Mouse (Mus musculus): ENCODE measurements around the gene Recql5. TPM values are rescaled to one million over a fixed set of nuclear protein-coding genes. Genes with fewer than 3 reads are reported as not detected.

Recql5 gene
- total RNA-seq, 1 experiment from 2014 or later = 54.2 TPM

Other genes starting within 250 kb of the Recql5 start
- 59.5 and 71.5 TPM in 2 replicates for gene Grb2, start 224.9 kb downstream of the Recql5 start, total RNA-seq (2017)
- gene Tmem94, start 168.0 kb downstream of the Recql5 start, total RNA-seq (2017) = 17.1 and 19.8 TPM in 2 replicates
- gene Caskin2, start 119.8 kb downstream of the Recql5 start, total RNA-seq (2017) = 2.3 and 4.5 TPM in 2 replicates
- 8.8 and 15.2 TPM in 2 replicates for gene Tsen54, start 118.8 kb downstream of the Recql5 start, total RNA-seq (2017)
- 12.8 and 14.1 TPM in 2 replicates for gene Llgl2, start 109.4 kb downstream of the Recql5 start, total RNA-seq (2017)
- under 0.01 TPM in 1 of 2 replicates, not detected in the other for gene Myo15b, start 75.1 kb downstream of the Recql5 start, total RNA-seq (2017)
- gene Smim5, start 33.5 kb downstream of the Recql5 start, total RNA-seq (2017) = 1.2 and 2.6 TPM in 2 replicates
- gene Smim6, start 21.5 kb downstream of the Recql5 start, total RNA-seq (2017) = not detected in 2 replicates
- gene Sap30bp, start 195 bp downstream of the Recql5 start, total RNA-seq (2017) = 125 and 148 TPM in 2 replicates
- gene Itgb4, start 41.2 kb upstream of the Recql5 start, total RNA-seq (2017) = 0.23 and 0.25 TPM in 2 replicates
- gene Galk1, start 79.2 kb upstream of the Recql5 start, total RNA-seq (2017) = 3.6 and 7.9 TPM in 2 replicates
- 1,276 and 1,299 TPM in 2 replicates for gene H3f3b, start 94.5 kb upstream of the Recql5 start, total RNA-seq (2017)
- gene Unk, start 96.8 kb upstream of the Recql5 start, total RNA-seq (2017) = 22.5 and 24.2 TPM in 2 replicates
- gene Unc13d, start 144.5 kb upstream of the Recql5 start, total RNA-seq (2017) = 47.0 and 49.2 TPM in 2 replicates
- 93.6 and 100 TPM in 2 replicates for gene Wbp2, start 153.5 kb upstream of the Recql5 start, total RNA-seq (2017)
- 0.23 and 1.5 TPM in 2 replicates for gene Trim47, start 193.7 kb upstream of the Recql5 start, total RNA-seq (2017)
- 19.0 and 21.2 TPM in 2 replicates for gene Trim65, start 197.7 kb upstream of the Recql5 start, total RNA-seq (2017)
- 17.7 and 17.8 TPM in 2 replicates for gene Mrpl38, start 205.4 kb upstream of the Recql5 start, total RNA-seq (2017)
- gene Fbf1, start 234.7 kb upstream of the Recql5 start, total RNA-seq (2017) = 16.9 and 31.4 TPM in 2 replicates